Mouse (Mus musculus) gastrocnemius, postnatal 36 days (tissue): Measurements from ENCODE around the gene Nek10. TPM values are rescaled to one million over a fixed set of nuclear protein-coding genes. Genes with fewer than 3 reads are reported as not detected.
"Not testable (repeated sequence)": the region's sequence is repeated elsewhere in the genome, so short reads cannot be mapped to it uniquely, and the experiment has no call there.

Experiments
- DNase-seq, 2 experiments: peaks; one replicate each; pipeline ENCODE4 v3.0.0; 2022
- intact Hi-C: fragments of 180-260 bp; cut with DNase I; formaldehyde crosslinking; loops from one replicate; pipeline ENCODE4 v1.15.1; 2025
- total RNA-seq, 2 experiments: library from RNA; stranded (reverse); gene quantifications; 2 replicates each; pipeline ENCODE4 v1.2.3; 2021

The Nek10 gene
- total RNA-seq, 2 experiments from 2014 or later, result 0.07 TPM; not detected in 1

- intact Hi-C loops, result no loop called here
- no peak for DNase-seq
These were observed 170.9 kb downstream of the Nek10 start for GRCm38 (mm10) chr14:14974156-14974555.

- DNase-seq, intact Hi-C loops: not testable (repeated sequence)
These were observed 180.9 kb downstream of the Nek10 start for GRCm38 (mm10) chr14:14984106-14984505.

- intact Hi-C loops, result loop anchor here (5.0 kb wide), 1 partner anchor 123 kb away; no protein-coding TSS in a partner anchor
- DNase-seq, result peak; percentile 33 to 34
These were observed 181.8 kb downstream of the Nek10 start for GRCm38 (mm10) chr14:14984710-14985647.

- intact Hi-C loops, result loop anchor here (5.0 kb wide), 1 partner anchor 125 kb away; no protein-coding TSS in a partner anchor
- no peak for DNase-seq
These were observed 184.2 kb downstream of the Nek10 start for GRCm38 (mm10) chr14:14987403-14987802.

GRCm38 (mm10) chr14:14991642-14992041 is 188.4 kb downstream of the Nek10 start:
- intact Hi-C loops, result no loop called here
- DNase-seq, result no peak

GRCm38 (mm10) chr14:15011408-15011807 is 208.2 kb downstream of the Nek10 start:
- intact Hi-C loops, result no loop called here
- no peak for DNase-seq

GRCm38 (mm10) chr14:15014799-15015198 is 211.6 kb downstream of the Nek10 start:
- no peak for DNase-seq
- intact Hi-C loops, result no loop called here

GRCm38 (mm10) chr14:15030626-15031025 is 227.4 kb downstream of the Nek10 start:
- DNase-seq, intact Hi-C loops: not testable (repeated sequence)

- DNase-seq, intact Hi-C loops: not testable (repeated sequence)
These were observed 231.4 kb downstream of the Nek10 start for GRCm38 (mm10) chr14:15034638-15035037.

GRCm38 (mm10) chr14:15048186-15048585 is 245.0 kb downstream of the Nek10 start:
- no peak for DNase-seq
- intact Hi-C loops, result no loop called here

GRCm38 (mm10) chr14:15061496-15061895 is 258.3 kb downstream of the Nek10 start:
- no peak for DNase-seq
- intact Hi-C loops, result no loop called here

Other genes starting within 250 kb of the Nek10 start
- 1 to 10 TPM; 9.2 to 9.4 TPM for gene Slc4a7, start 101.1 kb upstream of the Nek10 start, total RNA-seq